Mouse (Mus musculus) lung, adult 2 months (tissue): ENCODE measurements around the gene Bud31.

Experiments
- CTCF ChIP-seq: fragments of 200-500 bp; IDR thresholded peaks from 2 replicates; pipeline ENCODE4 v1.5.1; 2011; ENCODE audit warnings: mild to moderate bottlenecking, low read length, control low read depth; ENCODE audit not compliant: insufficient read depth
- POLR2A ChIP-seq: fragments of 200-500 bp; IDR thresholded peaks from 2 replicates; pipeline ENCODE4 v1.6.1; 2011; ENCODE audit warnings: low read depth, mild to moderate bottlenecking, control low read depth, low read length, borderline replicate concordance; ENCODE audit errors: extremely low read depth

- TF ChIP-seq POLR2A (no peak), CTCF (no peak)
Measured at GRCm38 (mm10) chr5:145147748-145148147, 7.6 kb downstream of the Bud31 start.
